Mouse (Mus musculus): Measurements from ENCODE around the gene Abhd17b.

Gene Abhd17b

DNA sequence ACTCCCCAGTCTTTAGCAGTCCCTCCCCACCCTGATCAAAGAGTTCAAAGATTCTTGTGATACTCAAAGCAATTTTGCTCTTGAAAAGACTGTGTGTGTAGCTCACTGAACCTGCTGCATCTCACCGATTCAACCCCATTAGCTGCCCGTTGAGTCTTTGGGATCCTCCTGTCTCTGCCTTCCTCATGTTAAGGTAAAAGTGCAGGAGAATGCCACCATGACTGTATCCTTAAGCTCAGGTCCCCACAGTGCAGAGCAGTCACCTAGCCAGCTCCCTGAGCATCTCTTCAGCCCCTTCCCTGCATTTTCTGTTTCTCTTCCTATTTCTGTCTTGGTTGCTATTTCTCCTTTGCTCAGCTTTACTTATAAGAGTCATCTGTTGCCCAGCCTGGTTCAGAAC lies 80.2 kb downstream of the Abhd17b start:
- no peak for DNase-seq

DNA sequence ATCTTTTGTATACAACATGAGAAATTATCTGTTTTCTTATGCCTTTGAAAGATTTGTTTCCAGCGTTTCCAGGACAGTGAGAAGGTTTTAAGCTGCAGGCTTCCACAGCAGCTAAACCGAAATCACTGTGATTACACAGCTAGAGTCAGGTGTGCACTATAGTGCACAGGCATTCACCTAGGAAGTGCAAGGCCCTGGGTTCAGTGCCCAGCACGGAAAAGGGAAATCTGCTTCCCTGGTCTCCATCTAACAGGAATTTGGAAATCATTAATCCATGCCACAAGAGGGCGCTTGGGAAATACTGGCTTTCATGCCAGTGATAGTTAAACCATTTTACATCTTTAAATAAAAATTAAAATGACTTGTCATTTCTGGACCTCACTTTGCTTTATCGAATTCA lies 81.1 kb downstream of the Abhd17b start:
- peak; percentile 50 for DNase-seq
